Mouse (Mus musculus) spleen, adult 2 months (tissue): ENCODE results near the gene Prkcb.

Experiments used
- CTCF ChIP-seq: fragments of 200-500 bp; IDR thresholded peaks from 2 replicates; pipeline ENCODE4 v1.5.1; 2011; ENCODE audit warnings: mild to moderate bottlenecking, inconsistent platforms; ENCODE audit not compliant: insufficient read depth, insufficient read length, insufficient replicate concordance; ENCODE audit errors: extremely low read depth
- POLR2A ChIP-seq: fragments of 200-500 bp; IDR thresholded peaks from 2 replicates; pipeline ENCODE4 v1.6.1; 2011; ENCODE audit warnings: low read depth, low read length, inconsistent platforms

- TF ChIP-seq CTCF (no peak), POLR2A (no peak)
Measured at GRCm38 (mm10) chr7:122575506-122575905, 287.0 kb downstream of the Prkcb start.
